Mouse (Mus musculus): ENCODE measurements around the gene Gpr155.

Gpr155 gene

GRCm38 (mm10) chr2:73386356-73387046, at the start of gene Gpr155:
Gene Gpr155 (minus strand): TSS chr2:73386572.
- peak; percentile 87 for DNase-seq (ENCODE audit: extremely low spot score, low read depth, low spot score)

- no peak for DNase-seq (ENCODE audit: extremely low spot score, low read depth, low spot score)
Observed at GRCm38 (mm10) chr2:73435847-73436246, 49.5 kb upstream of the Gpr155 start.

- DNase-seq (ENCODE audit: extremely low spot score, low read depth, low spot score), result no peak
Observed at GRCm38 (mm10) chr2:73431959-73432396, 45.6 kb upstream of the Gpr155 start.

GRCm38 (mm10) chr2:73428803-73429468, 42.6 kb upstream of the Gpr155 start:
- DNase-seq (ENCODE audit: extremely low spot score, low read depth, low spot score), result no peak

- DNase-seq (ENCODE audit: extremely low spot score, low read depth, low spot score), result no peak
Observed at GRCm38 (mm10) chr2:73427293-73427692, 40.9 kb upstream of the Gpr155 start.

- DNase-seq (ENCODE audit: extremely low spot score, low read depth, low spot score), result no peak
Observed at GRCm38 (mm10) chr2:73425822-73426221, 39.5 kb upstream of the Gpr155 start.

GRCm38 (mm10) chr2:73419730-73420129, 33.4 kb upstream of the Gpr155 start:
- DNase-seq (ENCODE audit: extremely low spot score, low read depth, low spot score), result no peak

- no peak for DNase-seq (ENCODE audit: extremely low spot score, low read depth, low spot score)
Observed at GRCm38 (mm10) chr2:73419285-73419684, 32.9 kb upstream of the Gpr155 start.

- no peak for DNase-seq (ENCODE audit: extremely low spot score, low read depth, low spot score)
Observed at GRCm38 (mm10) chr2:73415892-73416291, 29.5 kb upstream of the Gpr155 start.

GRCm38 (mm10) chr2:73410076-73410475, 23.7 kb upstream of the Gpr155 start:
- DNase-seq (ENCODE audit: extremely low spot score, low read depth, low spot score), result no peak

GRCm38 (mm10) chr2:73407662-73408061, 21.3 kb upstream of the Gpr155 start:
- DNase-seq (ENCODE audit: extremely low spot score, low read depth, low spot score), result no peak

- DNase-seq (ENCODE audit: extremely low spot score, low read depth, low spot score), result no peak
Observed at GRCm38 (mm10) chr2:73406336-73406915, 20.1 kb upstream of the Gpr155 start.

- DNase-seq (ENCODE audit: extremely low spot score, low read depth, low spot score), result no peak
Observed at GRCm38 (mm10) chr2:73404980-73405379, 18.6 kb upstream of the Gpr155 start.

GRCm38 (mm10) chr2:73404442-73404841, 18.1 kb upstream of the Gpr155 start:
- no peak for DNase-seq (ENCODE audit: extremely low spot score, low read depth, low spot score)

- DNase-seq (ENCODE audit: extremely low spot score, low read depth, low spot score), result no peak
Observed at GRCm38 (mm10) chr2:73403385-73404013, 17.1 kb upstream of the Gpr155 start.

GRCm38 (mm10) chr2:73401689-73402088, 15.3 kb upstream of the Gpr155 start:
- DNase-seq (ENCODE audit: extremely low spot score, low read depth, low spot score), result no peak

GRCm38 (mm10) chr2:73397476-73397875, 11.1 kb upstream of the Gpr155 start:
- no peak for DNase-seq (ENCODE audit: extremely low spot score, low read depth, low spot score)

GRCm38 (mm10) chr2:73396828-73397325, 10.5 kb upstream of the Gpr155 start:
- DNase-seq (ENCODE audit: extremely low spot score, low read depth, low spot score), result no peak

- DNase-seq (ENCODE audit: extremely low spot score, low read depth, low spot score), result no peak
Observed at GRCm38 (mm10) chr2:73395516-73395915, 9.1 kb upstream of the Gpr155 start.

GRCm38 (mm10) chr2:73394476-73394875, 8.1 kb upstream of the Gpr155 start:
- DNase-seq (ENCODE audit: extremely low spot score, low read depth, low spot score), result no peak

GRCm38 (mm10) chr2:73392772-73393171, 6.4 kb upstream of the Gpr155 start:
- DNase-seq (ENCODE audit: extremely low spot score, low read depth, low spot score), result no peak

Measured in hindlimb bud, embryonic 11.5 days (tissue).